Mouse (Mus musculus): ENCODE measurements around the gene Ppp6c.
"Not testable (repeated sequence)": the region's sequence is repeated elsewhere in the genome, so short reads cannot be mapped to it uniquely, and the experiment has no call there.

DNA sequence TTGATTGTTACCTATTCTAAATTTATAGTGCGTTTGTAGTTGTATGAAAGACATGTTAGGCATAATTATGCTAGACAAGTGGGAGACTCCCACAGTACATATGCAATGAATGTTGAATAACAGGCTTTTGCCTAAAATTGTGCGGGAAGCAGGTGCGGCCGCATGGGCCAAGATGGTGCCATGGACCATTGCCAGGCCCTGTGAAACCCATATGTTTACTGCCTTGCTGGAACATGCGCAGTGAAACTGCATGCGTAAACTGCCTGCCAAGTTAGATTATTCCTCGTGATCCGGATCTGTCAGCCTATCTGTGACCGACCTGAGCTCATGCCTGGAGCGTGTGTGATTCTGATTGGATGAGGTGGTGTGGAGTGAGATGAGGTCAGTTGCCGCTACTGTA is 26.0 kb upstream of the Ppp6c start:
- TF ChIP-seq ZC3H11A (IDR thresholded peaks at IDR 0.05; ENCODE audit: borderline replicate concordance, low read depth, low read length); ZNF384 (IDR thresholded peaks at IDR 0.05; ENCODE audit: low read depth, low read length); MAFK (IDR thresholded peaks at IDR 0.05; ENCODE audit: insufficient read depth, low read depth, low read length); CHD2 (IDR thresholded peaks at IDR 0.05; ENCODE audit: low read depth, low read length); HCFC1 (IDR thresholded peaks at IDR 0.05; ENCODE audit: borderline replicate concordance, insufficient read depth, low read length): not testable (repeated sequence)

All from ES-E14 (cell line).